Mouse (Mus musculus) cerebellum, postnatal 36 days (tissue): ENCODE data around the gene Zfp385b.

Experiments
- DNase-seq, 2 experiments: peaks; one replicate each; pipeline ENCODE4 v3.0.0; 2021 to 2022; ENCODE audit warnings: mixed read lengths in 2 of 2

The Zfp385b gene

DNA sequence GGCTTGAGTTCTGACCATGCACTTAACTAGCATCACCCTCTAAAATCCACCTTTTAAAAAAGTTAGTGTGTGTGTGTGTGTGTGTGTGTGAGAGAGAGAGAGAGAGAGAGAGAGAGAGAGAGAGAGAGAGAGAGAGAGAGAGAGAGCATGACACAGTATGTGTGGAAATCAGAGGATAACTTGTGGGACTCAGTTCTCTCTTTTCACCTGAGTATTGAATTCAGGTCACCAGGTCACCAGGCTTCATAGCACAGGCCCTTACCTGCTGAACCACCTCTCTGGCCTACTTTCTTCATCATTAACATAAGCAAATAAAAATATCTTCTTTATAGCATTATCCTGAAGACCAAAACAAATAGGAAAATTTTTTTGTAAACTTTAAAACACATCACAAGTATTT, at the start of gene Zfp385b:
TSS of gene Zfp385b (minus strand) at position 101 of the 400 bp plus-strand sequence.
- no peak for DNase-seq

DNA sequence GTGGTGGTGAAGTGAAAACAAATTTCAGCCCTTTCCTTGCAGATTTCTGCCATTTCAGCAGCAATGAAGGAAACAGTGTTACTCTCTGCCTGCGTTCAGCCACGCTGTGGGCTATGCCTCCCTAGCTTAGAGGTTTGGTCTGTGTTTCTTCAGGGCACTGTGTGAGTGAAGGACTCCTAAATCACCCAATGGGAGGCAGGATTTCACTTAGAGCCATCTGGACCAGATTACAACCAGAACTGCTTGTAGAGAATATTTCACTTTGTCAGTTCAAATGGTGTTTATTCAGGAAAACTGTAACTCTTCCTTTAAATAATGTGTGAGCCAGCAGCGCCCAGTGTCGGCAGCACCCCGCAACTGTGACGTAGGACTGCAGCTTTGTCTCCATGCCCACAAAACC, 44.5 kb upstream of the Zfp385b start:
- no peak for DNase-seq

- DNase-seq: no peak
These were observed 44.1 kb upstream of the Zfp385b start for GRCm38 (mm10) chr2:77863522-77863921.

GRCm38 (mm10) chr2:77841464-77841863, 22.0 kb upstream of the Zfp385b start:
- DNase-seq: no peak

DNA sequence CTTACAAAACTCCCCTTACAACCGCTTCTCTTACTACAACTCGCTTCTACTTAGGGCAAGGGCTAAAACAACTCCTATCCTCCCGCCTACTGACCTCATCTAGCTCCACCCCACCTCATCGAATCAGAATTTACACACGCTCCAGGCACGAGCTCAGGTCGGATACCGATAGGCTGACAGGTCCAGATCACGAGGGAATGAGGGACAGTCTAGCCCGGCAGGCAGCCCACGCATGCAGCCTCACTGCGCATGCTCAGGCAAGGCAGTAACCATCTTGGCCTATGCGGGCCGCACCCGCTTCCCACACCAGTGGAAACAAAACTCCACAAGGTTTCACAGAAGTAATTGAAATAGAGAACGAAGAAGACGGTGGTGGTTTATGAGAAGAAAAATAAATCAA, 20.1 kb upstream of the Zfp385b start:
- no peak for DNase-seq

DNA sequence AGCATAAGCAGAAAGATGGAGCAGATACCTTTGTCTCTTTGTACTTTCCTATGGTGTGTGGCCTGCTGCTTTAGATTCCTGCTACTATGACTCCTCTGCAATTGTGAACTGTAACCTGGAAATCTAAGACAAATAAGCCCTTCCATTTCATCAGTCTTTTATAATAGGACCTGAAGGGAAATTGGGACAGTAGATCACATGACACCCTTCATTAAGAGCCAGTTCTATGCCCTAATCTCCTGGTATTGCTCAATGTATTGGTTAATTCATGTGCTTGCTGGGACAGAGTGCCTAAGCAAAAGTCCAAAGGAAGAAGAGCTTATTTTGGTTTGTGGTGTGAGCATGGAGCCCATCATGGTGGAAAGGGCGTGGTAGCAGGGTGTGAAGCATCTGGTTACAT, 19.2 kb upstream of the Zfp385b start:
- DNase-seq: no peak

- no peak for DNase-seq
These were observed 16.3 kb upstream of the Zfp385b start for GRCm38 (mm10) chr2:77835781-77836180.

- DNase-seq: no peak
These were observed 6.8 kb upstream of the Zfp385b start for GRCm38 (mm10) chr2:77826133-77826828.

GRCm38 (mm10) chr2:77823026-77823425, 3.6 kb upstream of the Zfp385b start:
- DNase-seq: no peak

- DNase-seq: no peak
These were observed 2.0 kb downstream of the Zfp385b start for GRCm38 (mm10) chr2:77817357-77817894.

DNA sequence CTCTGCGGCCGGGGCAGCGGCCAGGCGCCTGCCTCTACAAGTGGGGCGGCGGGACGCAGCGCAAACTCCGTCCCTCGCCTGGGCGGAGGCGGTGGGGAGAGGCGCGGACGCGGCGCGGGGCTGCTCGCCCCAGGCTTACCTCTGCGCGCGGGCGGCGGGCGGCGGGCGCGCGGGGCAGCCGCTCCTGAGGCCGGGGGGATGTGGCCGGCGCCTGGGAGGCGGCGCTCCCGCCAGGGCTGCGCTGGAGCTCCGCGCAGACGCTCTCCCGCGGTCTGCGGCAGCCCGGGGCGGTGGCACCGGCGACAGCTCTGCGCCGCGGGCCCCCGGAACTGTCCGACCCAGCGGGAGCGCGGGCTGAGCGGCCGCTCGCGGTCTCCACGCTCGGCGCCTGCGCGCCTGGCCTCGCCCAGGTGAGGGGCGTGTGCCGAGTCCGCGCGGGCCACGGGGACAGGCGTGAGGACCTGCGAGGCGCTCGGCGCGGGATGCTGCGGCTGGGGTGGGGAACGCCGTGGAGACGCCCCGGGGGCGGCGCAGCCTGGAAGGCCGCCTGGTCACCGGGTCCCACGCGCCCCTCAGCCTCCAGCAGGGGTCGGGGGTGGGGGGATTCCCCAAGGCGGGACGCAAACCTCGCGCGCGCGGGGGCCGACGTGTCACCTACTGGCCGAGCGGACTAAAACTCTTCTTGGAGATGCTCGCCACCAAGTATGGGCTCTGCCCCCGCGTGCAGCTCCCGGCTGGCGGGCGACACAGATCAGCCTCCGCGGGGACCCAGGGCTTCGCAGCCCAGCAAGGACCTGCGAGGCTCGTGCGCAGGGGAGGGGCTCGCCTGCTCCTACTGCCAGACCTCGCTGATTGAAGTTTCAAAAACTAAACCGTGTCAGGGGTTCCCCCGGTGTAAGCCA, 2.8 kb downstream of the Zfp385b start:
- DNase-seq: peak; percentile 70 to 74

GRCm38 (mm10) chr2:77815775-77816412, 3.5 kb downstream of the Zfp385b start:
- DNase-seq: peak; percentile 85

- DNase-seq: peak in 1 of 2 experiments; percentile 45
These were observed 4.5 kb downstream of the Zfp385b start for GRCm38 (mm10) chr2:77814896-77815295.

DNA sequence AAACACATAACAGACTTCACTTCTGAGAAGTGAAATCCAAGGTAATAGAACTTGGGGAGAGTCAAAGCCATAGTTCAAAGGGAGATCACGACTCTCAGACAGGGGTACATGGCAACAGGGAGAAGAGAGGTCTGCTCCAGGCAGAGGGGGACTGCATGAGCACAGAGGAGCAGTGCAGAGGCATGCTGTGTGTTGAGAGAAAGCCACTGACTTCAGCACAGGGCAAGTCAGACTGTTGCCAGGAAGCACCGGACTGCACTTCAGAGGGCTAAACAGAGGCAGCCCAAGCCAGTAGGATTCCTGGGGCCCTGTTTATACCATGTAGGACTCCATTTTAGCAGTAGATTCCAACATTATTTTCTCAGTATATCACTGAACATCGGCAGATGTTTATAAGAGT, 6.4 kb downstream of the Zfp385b start:
- DNase-seq: peak in 1 of 2 experiments; percentile 43

GRCm38 (mm10) chr2:77810748-77811147, 8.7 kb downstream of the Zfp385b start:
- DNase-seq: peak; percentile 45 to 56

DNA sequence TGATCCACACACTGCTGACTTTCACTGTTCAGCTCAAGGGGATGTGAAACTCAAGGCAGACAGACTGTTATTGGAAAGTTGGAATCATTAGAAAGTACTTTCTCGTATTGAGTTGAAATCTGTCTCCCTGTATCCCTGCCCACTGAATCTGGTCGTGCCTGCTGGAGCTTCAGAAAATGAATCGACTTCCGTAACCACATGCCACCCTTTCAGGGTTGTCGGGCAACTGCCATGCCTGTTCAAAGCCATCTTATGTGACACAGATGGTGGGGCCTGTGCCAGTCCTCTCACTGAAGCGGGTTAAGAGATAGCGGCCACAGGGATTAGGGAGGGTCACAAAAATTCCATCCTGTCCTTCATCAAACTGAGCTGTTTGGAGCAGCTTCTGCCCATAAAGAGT, 14.7 kb downstream of the Zfp385b start:
- DNase-seq: peak; percentile 67 to 68

DNA sequence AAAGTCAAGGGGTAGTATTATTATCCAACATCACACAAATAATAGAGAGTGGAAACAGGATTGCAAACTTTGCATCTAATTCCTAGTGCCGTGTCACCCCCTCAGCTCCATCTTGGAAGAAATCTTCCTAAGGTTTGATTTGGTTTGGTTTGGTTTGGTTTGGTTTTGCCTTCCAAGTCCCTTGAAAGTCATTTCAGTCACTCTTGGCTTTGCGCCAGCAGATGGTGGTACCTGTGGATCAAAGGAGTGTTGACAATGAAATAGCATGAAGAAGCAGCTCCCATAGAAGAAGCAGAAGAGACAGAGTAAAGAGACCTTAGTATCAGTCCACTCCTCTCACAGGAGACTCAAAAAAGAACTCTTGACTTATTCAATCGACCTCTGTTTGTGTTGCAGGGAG, 17.1 kb downstream of the Zfp385b start:
- peak; percentile 49 to 50 for DNase-seq

- peak in 1 of 2 experiments; percentile 56 for DNase-seq
These were observed 18.0 kb downstream of the Zfp385b start for GRCm38 (mm10) chr2:77801430-77801829.

GRCm38 (mm10) chr2:77801009-77801408, 18.4 kb downstream of the Zfp385b start:
- DNase-seq: peak; percentile 36 to 38

DNA sequence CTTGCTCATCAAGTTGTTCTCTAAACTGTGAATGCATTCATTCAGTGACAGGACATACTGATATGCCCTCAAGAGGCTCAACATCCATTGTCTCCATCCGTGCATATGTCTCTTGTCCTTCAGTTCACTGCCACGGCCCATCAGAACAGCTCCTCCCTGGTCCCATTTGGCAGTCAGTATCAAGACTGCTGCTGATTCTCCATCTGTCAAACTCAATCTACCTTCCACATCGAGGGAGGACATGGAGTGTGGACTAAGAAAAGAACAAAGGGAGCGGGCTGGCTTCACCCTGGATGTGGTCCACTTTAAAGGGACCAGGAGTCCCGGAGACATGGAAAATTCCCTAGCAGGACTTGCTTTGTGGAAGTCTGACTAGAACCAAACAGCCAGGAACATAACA, 22.2 kb downstream of the Zfp385b start:
- peak; percentile 72 to 84 for DNase-seq

DNA sequence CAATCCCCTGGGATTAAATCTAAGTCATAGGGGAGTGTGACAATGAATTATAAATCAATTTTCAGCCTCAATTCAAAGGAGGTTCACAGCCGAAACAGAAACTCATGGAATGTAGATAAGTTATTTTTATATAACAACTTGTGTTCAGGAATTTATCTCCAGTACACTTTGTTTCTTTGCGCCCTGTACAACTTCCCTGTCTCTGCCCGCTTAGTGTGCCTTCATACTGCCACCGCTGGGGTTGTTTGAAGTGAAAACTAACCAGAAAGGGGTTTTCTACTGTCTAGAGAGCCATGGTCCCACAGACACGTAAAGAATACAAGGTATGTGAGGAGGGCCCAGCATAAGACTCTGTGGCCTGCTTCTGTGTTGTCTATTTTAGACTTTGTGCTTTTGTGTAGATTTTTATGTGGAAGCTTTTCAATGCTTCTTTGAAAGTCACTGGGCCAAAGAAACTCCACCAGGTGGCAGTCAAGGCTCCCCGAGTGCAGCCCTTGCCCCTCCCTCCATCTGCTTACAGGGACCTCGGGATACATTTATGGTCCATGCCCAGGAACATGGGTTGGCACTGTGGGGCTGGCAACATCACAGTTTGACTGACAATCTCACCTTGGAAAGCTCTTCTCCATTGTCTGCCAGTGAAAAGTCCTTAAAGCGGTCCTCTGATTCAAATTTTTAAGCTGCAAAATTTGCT, 23.4 kb downstream of the Zfp385b start:
- peak; percentile 82 to 83 for DNase-seq

- no peak for DNase-seq
These were observed 28.6 kb downstream of the Zfp385b start for GRCm38 (mm10) chr2:77790846-77791245.
